Comparison of ENCODE assay signal across 14 mouse cellular contexts in the genomic region with DNA sequence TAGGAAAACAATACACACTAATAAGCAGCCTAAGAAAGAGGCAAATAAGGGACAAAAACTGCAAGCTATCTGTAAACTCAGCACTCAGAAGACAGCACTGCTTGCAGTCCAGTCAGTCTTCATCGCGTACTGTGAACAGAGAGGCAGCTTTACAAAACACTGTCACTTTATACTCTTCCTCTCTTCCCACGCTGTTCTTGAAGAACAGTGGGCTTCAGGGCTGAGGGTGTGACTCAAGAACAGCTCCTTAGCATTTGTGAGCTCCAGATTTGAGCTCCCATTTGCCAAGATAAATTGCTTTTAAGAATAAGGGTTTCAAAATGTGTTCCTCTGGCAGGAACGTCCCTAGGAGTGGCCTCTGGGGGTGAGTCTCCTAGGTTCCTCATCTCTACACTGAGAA.
"Had no signal": no experiment of that assay in that cellular context is flagged by ENCODE, and none has a peak within 500 bp of the region (broad histone marks: within the 10 kb centered on the region; RNA-seq: fewer than 3 reads in every experiment).

No protein-coding gene starts in this region.

- DNase-seq: gastrocnemius, postnatal 25 days; heart, adult 2 months; heart, postnatal 4 days; kidney, adult 18-20 months; kidney, adult 8-10 months; kidney, postnatal 10 days; kidney, postnatal 25 days; kidney, postnatal 4 days; liver; liver, embryonic 13.5 days had no signal

- ATAC-seq: forebrain, embryonic 16.5 days; hindbrain, embryonic 16.5 days; inflammation-experienced regulatory T-cells, adult 6 months; intestine, postnatal 0 days had no signal
